Mouse (Mus musculus): ENCODE data around the gene Gm21976. TPM values are rescaled to one million over a fixed set of nuclear protein-coding genes. Genes with fewer than 3 reads are reported as not detected.
A peak's percentile ranks its signal among the peaks of the same experiment; 100 is the strongest.

The Gm21976 gene
- polyA plus RNA-seq, 1 experiment from 2014 or later, result not detected

DNA sequence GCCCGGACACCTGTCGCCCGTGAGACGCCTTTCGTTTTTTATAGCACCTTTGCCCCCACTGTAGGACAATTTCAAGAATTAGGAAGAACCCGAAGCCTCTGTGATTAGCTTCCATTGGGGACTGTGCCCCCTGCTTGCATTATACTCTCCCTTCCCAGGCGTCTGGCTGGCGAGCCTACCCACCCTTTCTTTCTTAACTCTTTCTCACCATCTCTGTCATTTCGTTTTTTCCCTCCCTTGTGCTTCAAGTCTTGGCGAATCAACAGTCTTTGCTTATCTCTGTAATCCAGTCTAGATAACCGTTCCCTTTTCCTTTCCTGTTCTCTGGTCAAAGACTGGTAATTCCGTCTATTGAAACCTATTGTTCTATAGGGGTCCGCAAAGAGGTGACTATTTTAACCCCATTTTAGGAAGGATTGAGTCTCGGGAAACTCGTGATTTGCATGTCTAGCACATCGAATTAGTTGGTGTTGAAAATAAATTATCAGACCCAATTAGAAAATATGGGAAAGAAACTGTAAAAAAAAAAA is 16.2 kb upstream of the Gm21976 start:
- peaks cover 23% of the 10 kb centered on the region for H3K36me3 ChIP-seq (replicated peaks)
- under 1% methylated on average over 16 of the region's 16 CpGs for WGBS (ENCODE audit: insufficient replicate concordance)
- peak overlapping the region; percentile 91 for H3K4me2 ChIP-seq
- H3K9ac ChIP-seq, result peak overlapping the region; percentile 84
- no peaks in the 10 kb centered on the region for H3K27me3 ChIP-seq
- no peaks in the 10 kb centered on the region for H3K9me3 ChIP-seq (replicated peaks)
- H3K4me3 ChIP-seq (replicated peaks), result peak overlapping the region; percentile 87
- H3K4me1 ChIP-seq (replicated peaks), result peaks cover 26% of the 10 kb centered on the region
- ATAC-seq (ENCODE audit: insufficient read depth), result peak; percentile 19; the same call in 1 of the 2 replicates
- peak overlapping the region; percentile 93 for H3K27ac ChIP-seq (replicated peaks)

DNA sequence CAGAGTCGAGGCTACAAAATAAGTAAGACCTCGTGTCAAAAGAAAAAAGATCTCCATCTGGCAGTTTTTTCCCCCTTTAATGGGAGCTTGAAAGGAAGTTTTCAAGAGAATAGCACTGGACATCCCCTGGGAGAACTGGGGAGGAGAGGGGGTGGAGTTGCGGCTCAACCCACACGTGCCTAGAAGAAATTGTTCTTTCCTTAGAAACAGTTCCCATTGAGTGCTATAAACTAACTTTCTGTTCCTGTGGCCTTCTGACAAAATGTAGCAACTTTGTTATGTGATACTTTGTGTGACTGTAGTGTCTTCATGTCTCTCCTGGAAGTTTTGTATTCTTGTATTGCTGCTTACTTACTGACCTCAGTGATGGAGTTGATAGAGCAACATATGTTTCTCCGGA is 15.6 kb upstream of the Gm21976 start:
- peak overlapping the region; percentile 87 for H3K4me3 ChIP-seq (replicated peaks)
- H3K9me3 ChIP-seq (replicated peaks), result no peaks in the 10 kb centered on the region
- no peaks in the 10 kb centered on the region for H3K27me3 ChIP-seq
- peak overlapping the region; percentile 91 for H3K4me2 ChIP-seq
- H3K27ac ChIP-seq (replicated peaks), result 0 out of 2 replicates have a peak overlapping the region, but pooled peaks have one; percentile 33
- H3K9ac ChIP-seq, result peak overlapping the region; percentile 84; the same call in 1 of the 2 replicates
- no peak for ATAC-seq (ENCODE audit: insufficient read depth)
- peaks cover 24% of the 10 kb centered on the region for H3K36me3 ChIP-seq (replicated peaks)
- peaks cover 26% of the 10 kb centered on the region for H3K4me1 ChIP-seq (replicated peaks)
- WGBS (ENCODE audit: insufficient replicate concordance), result 20% methylated on average over 5 of the region's 5 CpGs

DNA sequence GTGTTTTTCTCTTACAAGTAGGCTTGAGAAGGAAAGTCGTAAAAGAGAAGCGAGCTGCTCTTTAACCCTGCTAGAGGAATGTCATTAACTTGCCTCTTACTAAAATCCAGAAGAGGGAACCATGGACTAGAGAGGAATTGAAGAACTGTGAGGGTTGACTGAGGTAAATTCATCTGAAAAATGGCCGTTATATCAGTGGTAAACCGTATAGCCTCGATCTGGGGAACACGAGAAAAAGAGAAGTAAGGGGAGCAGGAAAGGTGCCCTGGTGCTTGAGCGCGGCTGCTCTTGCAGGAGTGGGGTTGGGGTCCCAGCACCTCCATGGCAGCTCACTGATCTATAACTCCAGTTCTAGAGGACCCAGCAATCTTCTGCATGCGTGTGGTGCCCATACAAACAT is 5.7 kb upstream of the Gm21976 start:
- H3K36me3 ChIP-seq (replicated peaks), result peaks cover 37% of the 10 kb centered on the region

DNA sequence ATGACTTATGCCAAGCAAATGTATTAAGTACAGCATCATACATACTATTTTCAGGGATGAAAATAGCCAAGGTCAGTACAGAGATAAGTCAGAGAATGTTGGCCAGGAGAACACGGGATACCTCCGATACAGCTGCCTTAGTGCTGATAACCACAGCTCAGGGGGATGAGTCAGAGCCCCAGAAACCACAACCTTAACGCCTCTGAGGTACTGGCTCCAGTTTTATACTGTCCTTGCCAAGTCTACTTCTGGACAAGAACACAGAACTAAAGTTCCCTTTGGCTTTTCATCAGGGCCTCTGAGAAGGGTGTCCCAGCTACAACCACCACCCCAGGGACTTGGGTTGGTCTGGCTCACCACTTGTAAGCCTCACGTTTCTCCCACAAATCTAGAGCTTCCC is 4.0 kb upstream of the Gm21976 start:
- H3K36me3 ChIP-seq (replicated peaks), result peaks cover 36% of the 10 kb centered on the region
- WGBS (ENCODE audit: insufficient replicate concordance), result 11% methylated on average over 4 of the region's 4 CpGs
- H3K4me3 ChIP-seq (replicated peaks), result no peak overlapping the region
- no peak overlapping the region for H3K4me2 ChIP-seq
- H3K27ac ChIP-seq (replicated peaks), result no peak overlapping the region
- no peak overlapping the region for H3K9ac ChIP-seq
- no peaks in the 10 kb centered on the region for H3K27me3 ChIP-seq
- H3K9me3 ChIP-seq (replicated peaks), result no peaks in the 10 kb centered on the region
- ATAC-seq (ENCODE audit: insufficient read depth), result peak; percentile 57; the same call in 1 of the 2 replicates
- peaks cover 9% of the 10 kb centered on the region; the same call in 1 of the 2 replicates for H3K4me1 ChIP-seq (replicated peaks)

More for the DNA sequence above, 5.7 kb upstream of the Gm21976 start:
- H3K9me3 ChIP-seq (replicated peaks), result no peaks in the 10 kb centered on the region
- WGBS (ENCODE audit: insufficient replicate concordance), result 71% methylated on average over 9 of the region's 9 CpGs
- H3K4me2 ChIP-seq, result no peak overlapping the region
- no peak for ATAC-seq (ENCODE audit: insufficient read depth)
- peaks cover 9% of the 10 kb centered on the region; the same call in 1 of the 2 replicates for H3K4me1 ChIP-seq (replicated peaks)
- no peaks in the 10 kb centered on the region for H3K27me3 ChIP-seq
- no peak overlapping the region for H3K27ac ChIP-seq (replicated peaks)
- H3K4me3 ChIP-seq (replicated peaks), result no peak overlapping the region
- no peak overlapping the region for H3K9ac ChIP-seq

DNA sequence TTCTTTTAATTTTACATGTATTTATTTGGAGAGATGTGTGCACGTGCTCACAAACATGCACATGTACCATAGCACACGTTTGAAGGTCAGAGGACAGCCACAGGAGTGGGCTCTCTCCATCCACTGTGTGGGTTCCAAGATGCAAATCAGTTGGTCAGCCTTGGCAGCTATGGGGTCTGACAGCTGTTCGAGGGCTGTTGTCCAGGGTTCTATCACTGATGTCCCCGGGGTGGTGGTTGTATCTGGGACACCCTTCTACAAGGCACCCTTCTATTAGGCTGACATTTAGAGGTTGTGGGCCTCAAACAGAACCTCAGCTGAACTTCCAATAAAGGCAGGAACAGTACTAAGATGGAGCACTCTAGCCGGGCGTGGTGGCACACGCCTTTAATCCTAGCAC is 3.4 kb upstream of the Gm21976 start:
- Histone ChIP-seq H3K9ac (no peak overlapping the region), H3K4me1 (replicated peaks) (peaks cover 9% of the 10 kb centered on the region; the same call in 1 of the 2 replicates), H3K4me2 (no peak overlapping the region), H3K36me3 (replicated peaks) (peaks cover 30% of the 10 kb centered on the region), H3K27me3 (no peaks in the 10 kb centered on the region), H3K9me3 (replicated peaks) (no peaks in the 10 kb centered on the region), H3K4me3 (replicated peaks) (no peak overlapping the region), H3K27ac (replicated peaks) (no peak overlapping the region)
- 71% methylated on average over 7 of the region's 7 CpGs for WGBS (ENCODE audit: insufficient replicate concordance)
- ATAC-seq (ENCODE audit: insufficient read depth), result no peak

DNA sequence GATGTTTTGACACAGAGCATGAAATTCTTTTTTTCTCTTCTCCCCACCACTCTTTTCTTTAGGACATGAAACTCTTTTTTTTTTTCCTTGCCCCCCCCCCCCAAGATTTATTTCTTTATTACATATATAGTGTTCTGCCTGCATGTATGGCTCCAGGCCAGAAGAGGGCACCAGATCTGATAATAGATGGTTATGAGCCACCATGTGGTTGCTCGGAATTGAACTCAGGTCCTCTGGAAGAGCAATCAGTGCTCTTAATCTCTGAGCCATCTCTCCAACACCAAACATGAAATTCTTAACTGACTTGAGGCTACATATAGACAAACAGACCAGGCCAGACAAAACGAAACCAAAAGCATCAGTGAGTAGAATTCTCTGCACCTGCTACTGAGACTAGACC is 2.2 kb upstream of the Gm21976 start:
- no peak for ATAC-seq (ENCODE audit: insufficient read depth)
- Histone ChIP-seq H3K4me1 (replicated peaks) (peaks cover 9% of the 10 kb centered on the region; the same call in 1 of the 2 replicates), H3K4me3 (replicated peaks) (no peak overlapping the region), H3K27ac (replicated peaks) (no peak overlapping the region), H3K9me3 (replicated peaks) (no peaks in the 10 kb centered on the region), H3K27me3 (no peaks in the 10 kb centered on the region), H3K4me2 (no peak overlapping the region), H3K36me3 (replicated peaks) (peaks cover 19% of the 10 kb centered on the region), H3K9ac (no peak overlapping the region)
- 59% methylated on average over 2 of the region's 2 CpGs for WGBS (ENCODE audit: insufficient replicate concordance)

DNA sequence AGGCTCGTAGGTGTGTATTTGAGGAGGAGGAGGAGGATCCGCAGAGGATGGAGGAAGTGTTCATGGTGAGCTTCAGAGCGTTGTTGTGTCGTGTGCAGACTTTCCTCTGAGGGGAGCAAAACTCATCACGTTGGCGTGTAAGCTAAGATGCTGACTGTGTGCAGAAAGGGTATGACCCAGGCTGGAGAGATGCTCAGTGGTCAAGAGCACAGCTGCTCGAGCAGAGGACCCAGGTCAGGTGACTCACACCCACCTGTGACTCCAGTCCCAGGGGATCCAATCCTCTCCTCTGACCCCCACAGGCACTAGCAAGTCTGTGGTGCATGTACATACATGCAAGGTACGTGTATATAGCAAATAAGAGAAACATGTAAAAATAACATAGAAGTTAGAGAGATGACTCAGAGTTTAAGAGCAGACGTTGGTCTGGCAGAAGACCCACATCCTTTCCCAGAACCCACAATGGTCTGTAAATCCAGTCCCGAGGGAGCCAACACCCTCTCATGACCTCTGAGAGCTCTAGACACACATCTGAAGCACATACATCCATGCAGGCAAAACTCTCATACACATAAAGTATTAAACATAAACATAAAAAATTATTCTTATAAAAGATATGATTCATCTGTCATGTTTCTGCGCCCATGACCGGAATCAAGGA is 1.4 kb downstream of the Gm21976 start:
- Histone ChIP-seq H3K27me3 (no peaks in the 10 kb centered on the region), H3K9ac (no peak overlapping the region), H3K9me3 (replicated peaks) (no peaks in the 10 kb centered on the region), H3K27ac (replicated peaks) (no peak overlapping the region), H3K36me3 (replicated peaks) (no peaks in the 10 kb centered on the region), H3K4me2 (no peak overlapping the region), H3K4me1 (replicated peaks) (no peaks in the 10 kb centered on the region), H3K4me3 (replicated peaks) (no peak overlapping the region)
- ATAC-seq (ENCODE audit: insufficient read depth), result no peak
- WGBS (ENCODE audit: insufficient replicate concordance), result 55% methylated on average over 12 of the region's 12 CpGs

DNA sequence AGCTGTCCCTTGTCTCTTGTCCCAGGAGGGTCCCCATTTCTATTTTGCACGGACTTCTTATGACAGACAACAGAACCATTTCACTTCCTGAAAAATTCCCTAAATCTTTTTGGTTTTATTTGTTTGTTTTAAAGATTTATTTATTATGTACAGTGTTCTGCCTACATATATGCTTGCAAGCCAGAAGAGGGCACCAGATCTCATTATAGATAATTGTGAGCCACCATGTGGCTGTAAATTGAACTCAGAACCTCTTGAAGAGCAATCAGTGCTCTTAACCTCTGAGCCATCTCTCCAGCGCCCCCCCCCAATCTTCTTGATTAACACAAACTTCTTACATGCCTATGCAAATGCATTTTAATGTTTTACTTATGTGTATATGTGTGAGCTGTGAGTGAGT is 11.0 kb downstream of the Gm21976 start:
- no peaks in the 10 kb centered on the region for H3K36me3 ChIP-seq (replicated peaks)
- no peaks in the 10 kb centered on the region for H3K9me3 ChIP-seq (replicated peaks)
- no peak overlapping the region for H3K4me2 ChIP-seq
- no peaks in the 10 kb centered on the region for H3K27me3 ChIP-seq
- ATAC-seq (ENCODE audit: insufficient read depth), result no peak
- 28% methylated on average over 2 of the region's 2 CpGs for WGBS (ENCODE audit: insufficient replicate concordance)
- no peaks in the 10 kb centered on the region for H3K4me1 ChIP-seq (replicated peaks)
- H3K27ac ChIP-seq (replicated peaks), result no peak overlapping the region
- H3K9ac ChIP-seq, result no peak overlapping the region
- H3K4me3 ChIP-seq (replicated peaks), result no peak overlapping the region

DNA sequence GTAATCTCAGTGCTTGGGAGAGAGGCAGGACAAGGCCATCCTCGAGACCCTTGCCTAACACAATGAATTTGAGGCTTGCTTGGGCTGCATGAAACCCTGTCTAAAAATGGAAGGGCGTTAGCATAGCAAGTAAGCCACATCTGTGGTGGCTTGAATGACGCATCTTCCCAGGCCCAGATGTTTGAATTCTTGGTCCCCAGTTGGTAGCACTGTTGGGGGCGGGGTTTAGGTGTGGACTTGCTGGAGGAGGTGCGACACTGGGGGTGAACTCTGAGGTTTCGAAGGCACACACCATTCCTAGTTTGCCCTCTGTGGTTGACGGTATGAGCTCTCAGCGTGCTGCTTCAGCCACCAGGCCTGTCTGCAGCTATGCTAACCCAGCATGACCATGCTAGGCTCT is 12.0 kb downstream of the Gm21976 start:
- H3K9me3 ChIP-seq (replicated peaks), result no peaks in the 10 kb centered on the region
- no peaks in the 10 kb centered on the region for H3K36me3 ChIP-seq (replicated peaks)
- 65% methylated on average over 8 of the region's 8 CpGs for WGBS (ENCODE audit: insufficient replicate concordance)
- H3K4me1 ChIP-seq (replicated peaks), result no peaks in the 10 kb centered on the region
- H3K4me3 ChIP-seq (replicated peaks), result no peak overlapping the region
- no peak overlapping the region for H3K4me2 ChIP-seq
- H3K27ac ChIP-seq (replicated peaks), result no peak overlapping the region
- H3K9ac ChIP-seq, result no peak overlapping the region
- no peaks in the 10 kb centered on the region for H3K27me3 ChIP-seq
- ATAC-seq (ENCODE audit: insufficient read depth), result no peak

DNA sequence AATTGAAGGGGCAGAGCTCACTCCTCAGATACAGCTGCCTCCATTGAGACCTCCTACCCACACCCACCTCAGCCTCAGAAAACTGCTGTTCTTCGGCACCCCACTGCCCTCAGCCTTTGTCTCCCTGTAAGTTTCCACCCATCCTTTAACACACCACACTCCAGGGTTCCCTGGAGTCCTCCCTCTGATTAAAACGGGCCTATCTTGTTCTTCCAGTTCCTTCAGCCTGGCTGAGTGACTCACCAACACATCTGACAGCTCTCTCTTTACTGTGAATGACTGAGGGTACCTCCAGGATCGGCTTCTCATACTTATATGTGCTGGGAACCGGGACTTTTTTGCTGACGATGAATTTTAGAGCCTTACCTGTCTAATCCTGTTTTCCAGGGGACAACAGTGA is 16.4 kb downstream of the Gm21976 start:
- Histone ChIP-seq H3K36me3 (replicated peaks) (no peaks in the 10 kb centered on the region), H3K4me1 (replicated peaks) (no peaks in the 10 kb centered on the region), H3K27me3 (no peaks in the 10 kb centered on the region), H3K27ac (replicated peaks) (no peak overlapping the region), H3K4me2 (no peak overlapping the region), H3K9me3 (replicated peaks) (no peaks in the 10 kb centered on the region), H3K9ac (no peak overlapping the region), H3K4me3 (replicated peaks) (no peak overlapping the region)
- no peak for ATAC-seq (ENCODE audit: insufficient read depth)
- WGBS (ENCODE audit: insufficient replicate concordance), result 50% methylated on average over 5 of the region's 5 CpGs

DNA sequence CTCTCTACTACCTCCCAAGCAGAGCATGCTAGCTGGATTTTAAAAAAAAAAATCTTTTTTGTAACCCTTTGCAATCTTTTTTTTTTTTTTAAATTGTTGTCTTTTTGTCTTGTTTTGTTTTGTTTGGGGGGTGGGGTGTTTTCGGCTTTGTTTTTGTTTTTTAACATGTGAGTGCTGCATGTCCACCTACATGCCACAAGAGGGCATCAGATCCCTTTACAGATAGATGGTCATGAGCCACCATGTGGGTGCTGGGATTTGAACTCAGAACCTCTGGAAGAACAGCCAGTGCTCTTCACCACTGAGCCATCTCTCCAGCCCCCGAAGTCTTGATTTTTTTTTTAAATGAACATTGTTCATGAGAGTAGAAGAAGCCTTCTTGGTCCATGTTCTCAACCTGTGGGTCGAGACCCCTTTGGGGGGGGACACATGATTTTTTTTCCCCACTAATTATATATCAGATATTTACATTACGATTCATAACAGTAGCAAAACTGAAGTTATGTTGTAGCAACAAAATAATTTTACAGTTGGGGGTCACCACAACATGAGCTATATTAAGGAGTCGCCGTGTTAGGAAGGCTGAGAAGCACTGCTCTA is 18.3 kb downstream of the Gm21976 start:
- 69% methylated on average over 6 of the region's 6 CpGs for WGBS (ENCODE audit: insufficient replicate concordance)
- Histone ChIP-seq H3K4me1 (replicated peaks) (no peaks in the 10 kb centered on the region), H3K9me3 (replicated peaks) (no peaks in the 10 kb centered on the region), H3K27me3 (no peaks in the 10 kb centered on the region), H3K27ac (replicated peaks) (no peak overlapping the region), H3K36me3 (replicated peaks) (no peaks in the 10 kb centered on the region), H3K4me3 (replicated peaks) (no peak overlapping the region), H3K9ac (no peak overlapping the region), H3K4me2 (no peak overlapping the region)
- ATAC-seq (ENCODE audit: insufficient read depth), result no peak
